Mouse (Mus musculus) kidney, adult 2 months (tissue): ENCODE measurements around the gene Fam124a. TPM values are rescaled to one million over a fixed set of nuclear protein-coding genes. Genes with fewer than 3 reads are reported as not detected.
"Not testable (repeated sequence)": the region's sequence is repeated elsewhere in the genome, so short reads cannot be mapped to it uniquely, and the experiment has no call there.

Experiments used
- DNase-seq: peaks from one replicate; pipeline ENCODE4 v3.0.0; 2021
- H3K27ac ChIP-seq: fragments of 200-500 bp; 2 replicates; pipeline ENCODE4 v1.5.1; 2012; ENCODE audit warnings: low read depth, low read length, control low read depth, inconsistent platforms; ENCODE audit not compliant: insufficient read depth
- H3K27me3 ChIP-seq: fragments of 200-500 bp; replicated peaks from 2 replicates; pipeline ENCODE4 v1.6.1; 2012; ENCODE audit warnings: mild to moderate bottlenecking, moderate library complexity, low read length, inconsistent platforms; ENCODE audit not compliant: control insufficient read depth, insufficient read depth
- H3K36me3 ChIP-seq: fragments of 200-500 bp; 2 replicates; pipeline ENCODE4 v1.6.1; 2012; ENCODE audit warnings: mild to moderate bottlenecking, moderate library complexity, low read length, inconsistent platforms; ENCODE audit not compliant: control insufficient read depth, insufficient read depth
- H3K4me1 ChIP-seq: fragments of 200-500 bp; 2 replicates; pipeline ENCODE4 v1.6.1; 2011; ENCODE audit warnings: low read length; ENCODE audit not compliant: control insufficient read depth, insufficient read depth
- H3K4me3 ChIP-seq: fragments of 200-500 bp; 2 replicates; pipeline ENCODE4 v1.5.1; 2011; ENCODE audit warnings: mild to moderate bottlenecking, low read depth, low read length, control low read depth; ENCODE audit not compliant: insufficient read depth
- CTCF ChIP-seq: fragments of 200-500 bp; conservative IDR thresholded peaks from 2 replicates; pipeline ENCODE4 v1.5.1; 2011; ENCODE audit warnings: low read depth, mild to moderate bottlenecking, control low read depth, low read length, moderate library complexity, mixed read lengths; ENCODE audit not compliant: insufficient read depth, insufficient read length
- POLR2A ChIP-seq: fragments of 200-500 bp; IDR thresholded peaks from one replicate; pipeline ENCODE4 v1.6.1; 2011; ENCODE audit warnings: low read depth, low read length, control low read depth
- WGBS: fragments of 180-500 bp; shearing (Covaris S2); methylation state at CpG from one replicate; pipeline ENCODE4 v1.1.7; 2018; 5-methylcytosine and 5-hydroxymethylcytosine counted together
- polyA plus RNA-seq: library from polyadenylated mRNA; depleted of rRNA; stranded (reverse); fragments of >200 nt; gene quantifications from 2 replicates; pipeline ENCODE4 v1.2.3, GENCODE M21; 2012

Gene Fam124a
- polyA plus RNA-seq, 1 experiment = 4.3 TPM

DNA sequence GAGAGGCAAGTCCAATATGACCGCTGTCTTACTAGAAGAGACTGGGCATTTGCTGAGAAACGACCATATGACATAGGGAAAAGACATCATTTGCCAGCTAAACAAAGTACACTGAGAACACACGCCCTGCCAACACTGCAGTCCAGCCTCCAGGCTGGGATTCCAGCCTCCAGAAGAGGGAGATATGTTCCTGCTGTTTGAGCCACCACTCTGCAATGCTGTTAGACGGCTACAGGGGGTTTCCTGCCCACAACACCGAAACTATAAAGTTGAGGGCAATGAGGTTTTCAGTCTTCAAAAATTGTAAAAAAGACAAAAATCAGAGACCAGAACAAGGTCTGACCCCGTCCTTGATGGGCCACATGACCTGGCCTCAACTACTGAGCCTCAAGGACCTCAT, 83.6 kb downstream of the Fam124a start:
- H3K4me1 ChIP-seq = no peaks in the 10 kb centered on the region
- H3K4me3 ChIP-seq = no peak overlapping the region
- H3K27me3 ChIP-seq = no peaks in the 10 kb centered on the region
- peak; percentile 12 for DNase-seq
- no peak overlapping the region for H3K27ac ChIP-seq
- TF ChIP-seq CTCF (peak; percentile 38), POLR2A (no peak)
- H3K36me3 ChIP-seq = no peaks in the 10 kb centered on the region
- WGBS = 54% methylated on average over 6 of the region's 6 CpGs

DNA sequence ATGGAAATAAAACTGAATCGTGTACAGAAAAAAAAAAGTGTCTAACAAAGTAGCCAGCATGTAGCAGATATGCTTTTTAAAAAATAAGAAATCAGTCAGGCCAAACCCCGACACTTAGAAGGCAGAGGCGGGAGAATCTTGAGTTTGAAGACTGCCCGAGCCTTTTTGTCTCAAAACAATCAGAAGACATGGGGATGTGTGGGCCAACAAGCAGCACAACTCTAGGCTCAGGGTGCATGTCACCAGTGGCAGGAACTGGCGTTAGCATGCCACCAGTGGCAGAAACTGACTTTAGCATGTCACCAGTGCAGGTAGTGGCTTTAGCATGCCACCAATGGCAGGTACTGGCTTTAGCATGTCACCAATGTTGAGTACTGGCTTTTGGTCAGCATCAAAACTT, 84.0 kb downstream of the Fam124a start:
- no peak overlapping the region for H3K27ac ChIP-seq
- no peaks in the 10 kb centered on the region for H3K4me1 ChIP-seq
- TF ChIP-seq POLR2A = no peak
- no peak for TF ChIP-seq CTCF
- H3K27me3 ChIP-seq = no peaks in the 10 kb centered on the region
- DNase-seq = no peak
- WGBS = 78% methylated on average over 5 of the region's 5 CpGs
- no peak overlapping the region for H3K4me3 ChIP-seq
- no peaks in the 10 kb centered on the region for H3K36me3 ChIP-seq

DNA sequence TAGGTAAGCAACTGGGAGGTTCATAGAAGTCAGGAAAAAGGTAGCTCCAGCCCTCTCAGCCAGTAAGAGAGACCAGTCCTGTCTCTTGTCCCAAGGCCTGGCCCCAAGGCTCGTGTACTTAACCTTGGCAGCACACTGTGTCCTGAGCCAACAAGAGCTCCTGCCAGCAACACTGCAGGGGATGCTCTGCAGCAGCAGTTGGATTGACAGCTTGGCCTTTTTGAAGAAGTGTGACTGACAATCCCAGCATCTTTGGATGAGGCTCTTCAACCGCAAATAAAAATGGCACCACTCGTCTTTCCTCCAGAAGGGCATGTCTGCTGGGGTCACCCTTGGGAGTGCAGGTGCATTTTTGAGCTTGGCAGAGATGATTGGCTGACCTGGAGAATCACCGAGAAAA, 84.9 kb downstream of the Fam124a start:
- no peaks in the 10 kb centered on the region for H3K36me3 ChIP-seq
- WGBS = 78% methylated on average over 4 of the region's 4 CpGs
- no peaks in the 10 kb centered on the region for H3K4me1 ChIP-seq
- no peak overlapping the region for H3K4me3 ChIP-seq
- TF ChIP-seq POLR2A (no peak), CTCF (no peak)
- H3K27ac ChIP-seq = no peak overlapping the region
- DNase-seq = no peak
- H3K27me3 ChIP-seq = no peaks in the 10 kb centered on the region

DNA sequence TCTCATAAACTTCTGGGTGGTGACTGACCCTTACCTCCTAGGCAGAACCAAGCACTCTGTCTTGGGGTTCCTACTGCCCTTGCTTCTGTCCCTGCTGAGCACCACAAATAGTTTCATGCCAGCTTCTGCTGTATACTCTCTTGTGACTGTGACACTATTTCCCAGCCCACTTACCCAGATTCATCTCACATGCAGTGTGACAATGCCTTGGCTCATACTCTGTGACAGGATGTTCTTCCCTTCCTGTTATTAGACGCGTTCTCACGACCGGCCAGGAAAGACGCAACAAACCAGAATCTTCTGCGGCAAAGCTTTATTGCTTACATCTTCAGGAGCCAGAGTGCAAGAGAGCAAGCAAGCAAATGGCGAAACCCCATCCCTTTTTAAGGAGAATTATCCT, 86.8 kb downstream of the Fam124a start:
- not testable (repeated sequence) for H3K27ac ChIP-seq, H3K4me3 ChIP-seq, H3K27me3 ChIP-seq, H3K36me3 ChIP-seq, H3K4me1 ChIP-seq
- peak; percentile 20 for DNase-seq
- WGBS = 62% methylated on average over 6 of the region's 7 CpGs

DNA sequence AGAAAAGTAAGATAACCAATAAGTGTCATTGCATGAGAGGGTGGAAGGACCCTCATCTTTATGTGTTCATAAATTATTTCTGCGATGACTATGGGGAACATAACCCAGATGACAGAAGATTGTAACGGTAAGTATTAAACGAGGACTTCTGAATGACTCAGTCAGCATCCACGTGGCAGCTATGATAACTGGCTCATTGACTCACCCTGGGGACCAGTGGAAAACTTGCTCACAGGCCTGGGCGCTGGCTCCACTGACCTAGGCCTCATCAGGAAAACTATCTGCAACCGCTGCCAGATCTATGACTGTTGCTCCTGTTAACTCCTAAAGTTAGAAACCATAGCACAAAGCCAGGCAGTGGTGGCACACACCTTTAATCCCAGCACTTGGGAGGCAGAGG, 92.9 kb downstream of the Fam124a start:
- H3K4me3 ChIP-seq = no peak overlapping the region
- no peaks in the 10 kb centered on the region for H3K4me1 ChIP-seq
- no peak for TF ChIP-seq CTCF
- TF ChIP-seq POLR2A = no peak
- no peak overlapping the region for H3K27ac ChIP-seq
- no peak for DNase-seq
- WGBS = 88% methylated on average over 6 of the region's 6 CpGs
- H3K36me3 ChIP-seq = no peaks in the 10 kb centered on the region
- no peaks in the 10 kb centered on the region; the same call in 1 of the 2 replicates for H3K27me3 ChIP-seq

DNA sequence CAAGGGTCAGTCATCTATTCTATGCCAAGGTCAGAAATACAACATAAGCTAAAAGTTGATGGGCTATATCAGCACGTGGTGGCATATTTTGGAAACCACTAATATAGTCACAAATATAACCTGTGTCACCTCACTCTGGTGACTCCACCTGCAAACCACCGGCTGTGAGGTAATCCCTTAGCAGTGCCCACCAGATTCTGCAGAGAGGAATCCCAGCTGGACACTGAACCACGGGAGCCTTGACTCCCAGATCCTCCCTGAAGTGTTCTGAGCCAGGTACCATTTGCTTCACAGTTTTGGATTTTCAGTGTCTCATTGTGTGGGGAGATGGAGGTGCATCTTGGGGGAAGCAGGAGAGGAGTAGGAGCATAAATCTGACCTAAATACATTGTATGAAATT, 94.8 kb downstream of the Fam124a start:
- H3K4me3 ChIP-seq = no peak overlapping the region
- no peak for DNase-seq
- no peaks in the 10 kb centered on the region for H3K36me3 ChIP-seq
- no peaks in the 10 kb centered on the region for H3K4me1 ChIP-seq
- TF ChIP-seq POLR2A (no peak), CTCF (no peak)
- H3K27ac ChIP-seq = no peak overlapping the region
- WGBS = 68% methylated on average over 3 of the region's 3 CpGs
- no peaks in the 10 kb centered on the region; the same call in 1 of the 2 replicates for H3K27me3 ChIP-seq

DNA sequence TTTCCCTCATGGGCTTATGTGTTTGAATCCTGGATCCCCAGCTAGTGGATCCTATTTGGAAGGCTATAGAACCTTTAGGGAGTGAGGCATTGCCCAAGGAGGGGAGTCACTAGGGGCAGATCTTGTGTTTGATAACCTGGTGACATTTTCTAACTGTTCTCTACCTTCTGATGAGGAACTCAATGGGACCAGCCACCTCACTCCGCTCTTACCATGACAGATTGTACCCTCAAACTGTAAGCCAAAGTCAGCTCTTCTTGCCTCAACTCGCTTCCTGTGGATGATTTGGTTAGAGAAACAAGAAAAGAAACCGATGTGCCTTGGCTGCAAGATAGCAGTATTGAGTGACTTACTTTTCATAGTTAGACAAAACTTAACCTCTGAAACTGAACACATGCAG, 96.2 kb downstream of the Fam124a start:
- no peaks in the 10 kb centered on the region; the same call in 1 of the 2 replicates for H3K27me3 ChIP-seq
- 95% methylated on average over 3 of the region's 3 CpGs for WGBS
- no peaks in the 10 kb centered on the region for H3K4me1 ChIP-seq
- no peaks in the 10 kb centered on the region for H3K36me3 ChIP-seq
- H3K27ac ChIP-seq = no peak overlapping the region
- no peak overlapping the region for H3K4me3 ChIP-seq
- TF ChIP-seq CTCF = no peak
- TF ChIP-seq POLR2A = no peak
- no peak for DNase-seq

DNA sequence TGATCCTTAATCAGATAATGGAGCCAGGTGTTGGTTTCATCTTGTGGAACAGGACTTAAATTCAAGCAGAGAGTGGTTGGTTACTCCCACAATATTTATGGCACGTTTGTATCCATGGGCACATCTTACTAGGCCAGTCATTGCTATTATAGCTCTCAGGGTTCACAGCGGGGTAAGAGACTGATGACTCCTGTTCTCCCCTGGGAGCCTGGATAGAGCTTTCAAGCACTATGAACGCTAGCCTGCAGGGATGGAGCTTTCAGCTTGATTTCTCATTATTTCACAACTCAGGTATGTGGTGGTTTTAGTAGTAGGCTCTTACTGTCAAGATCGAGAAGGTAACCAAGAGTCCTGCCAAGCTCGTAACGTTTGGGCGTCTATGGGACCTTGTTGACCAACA, 100.5 kb downstream of the Fam124a start:
- no peaks in the 10 kb centered on the region for H3K36me3 ChIP-seq
- H3K27ac ChIP-seq = no peak overlapping the region
- no peaks in the 10 kb centered on the region for H3K4me1 ChIP-seq
- no peak overlapping the region for H3K4me3 ChIP-seq
- DNase-seq = no peak
- 83% methylated on average over 7 of the region's 7 CpGs for whole genome bisulfite sequencing
- H3K27me3 ChIP-seq = no peaks in the 10 kb centered on the region; the same call in 1 of the 2 replicates
- no peak for TF ChIP-seq CTCF
- TF ChIP-seq POLR2A = no peak
